Mouse (Mus musculus) olfactory bulb, adult 2 months (tissue): Measurements from ENCODE around the gene Ret.

Experiments
- CTCF ChIP-seq: fragments of 200-500 bp; IDR thresholded peaks from 2 replicates; pipeline ENCODE4 v1.5.1; 2012; ENCODE audit warnings: low read depth, mild to moderate bottlenecking, low read length, moderate library complexity; ENCODE audit not compliant: insufficient read depth
- POLR2A ChIP-seq: fragments of 200-500 bp; IDR thresholded peaks from 2 replicates; pipeline ENCODE4 v1.6.1; 2012; ENCODE audit warnings: mild to moderate bottlenecking, low read depth, low read length, moderate library complexity; ENCODE audit not compliant: insufficient read depth

DNA sequence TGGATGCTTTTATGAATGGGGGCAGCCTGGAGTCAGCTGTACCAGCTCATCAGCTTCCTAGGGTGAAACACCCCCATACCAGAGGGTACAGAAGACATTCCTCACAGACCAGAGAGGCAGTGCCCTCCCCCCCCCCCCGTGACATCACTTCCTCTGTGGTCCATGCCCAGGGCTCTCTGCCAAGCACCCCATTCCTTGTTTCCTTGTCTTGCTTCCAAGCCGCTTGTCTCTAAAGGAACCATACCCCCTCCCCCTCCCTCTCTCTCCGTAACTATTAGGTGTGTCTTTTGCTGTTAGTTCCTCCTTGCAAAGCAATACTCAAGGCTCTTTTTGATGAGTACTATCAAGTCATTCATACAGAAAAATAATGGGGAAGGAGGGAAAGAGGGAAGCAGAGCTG is 4.6 kb downstream of the Ret start:
- TF ChIP-seq POLR2A: no peak
- no peak for TF ChIP-seq CTCF
